Mouse (Mus musculus) granulocyte monocyte progenitor cell, adult 5-6 weeks (primary cell): ENCODE measurements around the gene Dock2. TPM values are rescaled to one million over a fixed set of nuclear protein-coding genes. Genes with fewer than 3 reads are reported as not detected.
A peak's percentile ranks its signal among the peaks of the same experiment; 100 is the strongest.

Experiments used
- ATAC-seq: replicated peaks from 2 replicates; pipeline ENCODE4 v1.8.0; 2016; ENCODE audit warnings: mild to moderate bottlenecking, moderate TSS enrichment, inconsistent platforms; ENCODE audit not compliant: poor library complexity, severe bottlenecking
- total RNA-seq, 2 experiments: library from RNA; stranded (forward) in 1 of 2; stranded (reverse) in 1 of 2; fragments of 200-712, 200-1000 nt in 1 of 2; fragments of >200 nt in 1 of 2; fragmentation: Nextera tagmentation in 1 of 2; gene quantifications; 2 replicates each; pipeline ENCODE4 v1.2.3; 2014 to 2017

The Dock2 gene
- total RNA-seq, 2 experiments from 2014 or later = 101 to 123 TPM

GRCm38 (mm10) chr11:34437446-34437845 lies 346.2 kb downstream of the Dock2 start:
- no peak for ATAC-seq

DNA sequence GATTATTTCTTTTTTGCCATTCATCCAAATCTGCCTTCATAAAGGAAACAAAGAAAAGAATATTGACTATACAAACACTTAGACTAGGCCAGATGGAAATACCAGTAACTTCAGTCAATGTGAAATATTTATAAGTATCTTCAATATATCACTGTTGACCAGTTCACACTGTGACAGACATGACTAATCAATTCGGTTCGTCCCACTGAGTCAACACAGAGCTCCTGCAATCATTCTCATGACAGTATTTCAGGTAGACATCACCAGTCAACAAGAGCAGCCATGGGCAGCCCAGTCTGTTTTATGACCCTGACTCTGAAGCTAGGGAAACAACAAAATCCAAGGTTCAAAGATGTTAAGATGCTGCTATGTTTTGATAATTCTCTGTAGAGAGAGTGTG lies 351.7 kb downstream of the Dock2 start:
- no peak for ATAC-seq

GRCm38 (mm10) chr11:34431371-34431770 lies 352.3 kb downstream of the Dock2 start:
- no peak for ATAC-seq

DNA sequence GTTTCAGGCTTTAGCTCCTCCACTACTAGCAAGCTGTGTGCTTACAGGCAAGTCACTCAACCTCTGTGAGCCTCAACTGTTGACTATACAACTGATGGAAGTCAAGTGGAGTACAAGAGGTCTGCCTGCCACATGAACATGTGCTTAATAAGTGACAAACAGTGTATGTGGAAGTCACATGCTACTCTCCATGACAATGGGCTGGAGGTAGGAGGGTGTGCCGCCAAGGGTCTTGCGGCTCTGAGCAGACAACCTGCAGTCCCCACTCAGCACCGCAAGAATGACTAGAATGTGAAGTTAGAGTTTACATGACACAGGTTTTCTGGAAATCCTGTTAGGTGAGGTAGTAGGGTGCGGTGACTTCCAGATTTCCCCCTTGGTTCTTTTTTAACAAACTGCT lies 352.8 kb downstream of the Dock2 start:
- no peak for ATAC-seq

DNA sequence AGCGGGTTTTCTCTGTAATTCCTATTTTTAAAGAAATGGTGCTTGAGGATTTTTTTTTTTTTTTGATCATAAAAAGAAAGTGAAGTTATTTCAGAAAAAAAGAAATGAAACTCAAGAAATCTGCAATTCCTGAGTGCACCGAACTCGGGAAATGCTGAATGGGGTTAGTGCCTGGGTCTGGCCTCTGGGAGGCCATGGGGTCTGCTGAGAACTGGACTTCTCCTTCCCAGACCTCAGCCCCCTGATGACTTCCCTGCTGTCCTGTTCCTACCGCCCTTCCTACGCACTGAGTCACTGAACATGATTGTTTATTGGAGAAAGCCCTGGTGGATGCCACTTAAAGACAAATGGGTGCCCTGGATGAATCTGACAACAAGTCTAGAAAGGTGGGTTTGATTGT lies 356.5 kb downstream of the Dock2 start:
- peak; percentile 77 for ATAC-seq

- no peak for ATAC-seq
Measured at GRCm38 (mm10) chr11:34424546-34424945, 359.1 kb downstream of the Dock2 start.

DNA sequence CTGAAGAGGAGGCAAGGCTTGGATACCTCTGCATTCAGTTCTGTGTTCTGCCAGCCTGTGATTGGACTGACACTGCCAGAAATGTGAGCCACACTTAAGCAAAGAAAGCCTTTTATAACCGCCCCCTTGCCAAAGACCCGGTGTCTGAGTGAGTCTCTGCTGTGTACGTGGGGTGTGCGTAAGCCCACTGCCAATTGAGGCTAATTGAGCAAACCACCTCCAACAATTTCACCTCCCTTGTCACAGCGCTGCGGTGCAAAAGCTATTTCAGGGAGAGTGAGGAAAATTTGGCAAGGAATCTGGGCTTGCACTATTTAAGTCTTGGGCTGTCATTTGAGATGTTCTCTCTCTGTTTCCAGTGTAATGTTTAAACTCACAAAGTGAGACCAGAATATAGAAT lies 362.6 kb downstream of the Dock2 start:
- no peak for ATAC-seq

DNA sequence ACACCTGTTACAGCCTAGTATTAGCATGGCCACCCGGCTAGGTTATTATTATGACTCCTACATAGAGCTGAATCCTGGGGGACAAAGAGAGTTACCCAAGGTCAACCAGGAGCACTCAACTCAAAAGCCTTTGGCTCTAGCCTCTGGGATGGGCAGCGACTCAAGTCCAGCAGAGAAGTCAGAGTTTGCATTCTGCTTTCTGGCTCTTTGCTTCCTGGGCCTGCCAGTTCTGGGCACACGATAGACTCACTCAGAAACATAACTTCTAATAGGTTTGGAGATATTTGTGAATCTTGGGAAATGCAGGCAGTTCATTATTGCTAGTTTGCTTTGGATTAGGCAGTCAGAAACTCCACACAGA lies 367.1 kb downstream of the Dock2 start:
- no peak for ATAC-seq

- no peak for ATAC-seq
Measured at GRCm38 (mm10) chr11:34415884-34416618, 367.6 kb downstream of the Dock2 start.

- no peak for ATAC-seq
Measured at GRCm38 (mm10) chr11:34406850-34407249, 376.8 kb downstream of the Dock2 start.

- ATAC-seq = no peak
Measured at GRCm38 (mm10) chr11:34406309-34406708, 377.4 kb downstream of the Dock2 start.

DNA sequence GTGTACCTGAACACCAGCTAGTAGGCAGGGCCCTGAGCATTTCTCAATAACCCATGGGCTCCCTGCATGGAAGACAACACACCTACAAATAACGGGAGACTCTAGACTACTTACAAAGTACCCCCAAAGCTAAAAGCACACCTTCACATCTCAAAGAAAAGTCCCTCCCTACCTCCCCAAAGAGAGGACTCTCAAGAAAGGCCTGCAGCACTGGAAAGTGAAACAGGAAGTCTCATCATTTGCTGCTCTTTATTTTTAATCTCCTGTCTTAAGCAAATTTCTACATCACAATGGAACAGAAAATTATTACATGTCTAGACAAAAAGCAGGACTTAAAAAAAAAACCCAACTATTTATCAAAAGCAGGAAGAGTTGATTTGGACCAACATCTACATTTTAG lies 378.4 kb downstream of the Dock2 start:
- ATAC-seq = 0 out of 2 replicates have a peak, but pooled peaks have one; percentile 27

GRCm38 (mm10) chr11:34401343-34401742 lies 382.3 kb downstream of the Dock2 start:
- ATAC-seq = no peak

DNA sequence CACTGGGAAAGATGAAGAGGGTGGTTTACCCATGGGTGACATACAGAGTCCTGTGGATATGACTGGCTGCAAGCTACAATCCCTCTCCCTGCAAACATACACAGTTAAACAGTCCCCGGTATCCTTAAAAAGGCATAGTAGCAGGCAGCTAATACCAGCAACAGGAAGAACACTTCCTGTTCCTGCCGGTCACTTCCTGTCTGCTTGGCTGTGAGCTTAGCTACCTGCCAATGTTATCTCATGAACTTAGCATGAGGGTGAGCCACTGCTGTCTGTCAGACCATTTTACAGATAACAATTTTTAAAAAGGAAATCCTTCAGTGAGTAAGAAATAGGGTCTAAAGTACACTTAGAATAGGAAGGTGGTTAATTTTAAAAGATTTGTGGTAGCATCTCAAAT lies 385.1 kb downstream of the Dock2 start:
- ATAC-seq = peak; percentile 62; the same call in 1 of the 2 replicates

- ATAC-seq = no peak
Measured at GRCm38 (mm10) chr11:34397661-34398060, 386.0 kb downstream of the Dock2 start.

GRCm38 (mm10) chr11:34395802-34396201 lies 387.9 kb downstream of the Dock2 start:
- no peak for ATAC-seq

DNA sequence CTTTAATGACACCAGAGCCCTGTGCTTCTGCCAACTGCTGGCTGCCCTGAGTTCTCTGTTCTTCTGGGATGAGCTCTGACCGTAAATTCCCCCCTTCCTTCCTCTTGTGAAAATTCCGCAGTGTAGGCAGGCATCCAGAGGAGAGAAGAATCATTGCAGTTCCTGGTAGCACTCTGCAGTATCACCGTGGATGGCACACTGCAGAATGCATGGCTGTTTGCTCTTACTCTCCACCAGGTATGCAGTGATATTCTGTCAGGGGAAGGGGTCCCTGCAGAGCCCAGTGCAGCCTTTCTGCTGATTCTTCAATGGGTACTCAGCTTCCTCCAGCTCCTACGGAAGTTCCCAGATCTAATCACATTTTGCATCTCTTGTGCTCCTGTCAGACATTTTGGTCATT lies 391.6 kb downstream of the Dock2 start:
- ATAC-seq = no peak

- peak; percentile 94 for ATAC-seq
Measured at GRCm38 (mm10) chr11:34389261-34390116, 394.2 kb downstream of the Dock2 start.

GRCm38 (mm10) chr11:34385001-34385688 lies 398.5 kb downstream of the Dock2 start:
- no peak for ATAC-seq

DNA sequence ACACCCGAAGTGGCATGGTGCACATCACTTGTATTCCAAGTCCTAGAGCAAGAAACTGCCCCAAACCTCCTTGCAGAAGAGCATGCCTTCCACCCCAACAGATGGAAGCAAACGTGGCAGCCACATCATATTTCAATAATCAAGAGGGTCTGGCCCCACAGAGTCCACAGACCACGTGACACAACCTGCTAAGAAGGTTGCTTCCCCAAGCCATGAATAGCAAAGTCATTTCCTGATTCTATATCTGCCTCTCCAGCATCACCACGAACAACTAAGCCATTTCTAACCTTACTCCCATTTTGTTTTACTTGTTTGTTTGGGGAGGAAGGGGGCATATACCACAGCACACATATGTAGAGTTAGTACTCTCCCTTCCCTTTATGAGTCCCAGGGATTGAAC lies 399.5 kb downstream of the Dock2 start:
- peak; percentile 56 for ATAC-seq

GRCm38 (mm10) chr11:34383501-34383900 lies 400.2 kb downstream of the Dock2 start:
- peak; percentile 63 for ATAC-seq
